16 mouse cellular contexts compared by ENCODE assay signal in the genomic region with DNA sequence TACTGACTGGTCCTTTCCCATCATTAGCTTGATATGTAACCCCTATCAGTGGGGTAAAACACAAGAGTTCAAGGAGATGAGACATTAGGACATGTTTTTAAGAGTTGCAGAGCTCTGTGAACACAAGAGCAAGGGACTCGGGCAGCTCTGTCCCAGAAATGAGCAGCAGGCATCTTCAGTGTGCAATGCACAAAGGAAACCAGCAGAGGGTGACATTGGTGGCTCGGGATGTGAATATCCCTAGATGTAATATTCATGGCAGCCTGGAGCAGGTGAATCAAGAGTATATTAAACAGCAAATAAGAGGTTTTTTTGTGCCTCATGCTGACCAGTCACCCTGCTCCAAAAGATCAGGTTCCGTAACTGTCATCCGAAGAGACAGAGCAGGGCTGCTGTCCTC. TPM values are rescaled to one million over a fixed set of nuclear protein-coding genes. Genes with fewer than 3 reads are reported as not detected.
DNase-seq lines count a peak whose midpoint lies in the region; TF ChIP-seq lines count a peak whose summit lies in the region.
"Had no signal": no experiment of that assay in that cellular context is flagged by ENCODE, and none has a peak within 500 bp of the region (broad histone marks: within the 10 kb centered on the region; RNA-seq: fewer than 3 reads in every experiment).

No protein-coding gene starts in this region.

- no peak overlapping the region for H3K4me3 ChIP-seq in gastrocnemius, adult 2 months
- no peak overlapping the region for H3K4me3 ChIP-seq in left cerebral cortex, adult 2 months
- no peak overlapping the region for H3K4me3 ChIP-seq in E14TG2a.4 (replicated peaks; ENCODE audit: low read length)

- no peak for DNase-seq in gastrocnemius, adult 2 months
- DNase-seq in gastrocnemius, adult 18-20 months (ENCODE audit: low spot score), result no peak
- no peak for DNase-seq in left cerebral cortex, adult 2 months (ENCODE audit: extremely low spot score in 1 of 2, low spot score in 2 of 2)
- no peak for DNase-seq in left cerebral cortex, postnatal 10 days (ENCODE audit: extremely low spot score in 1 of 2, low spot score in 2 of 2)
- DNase-seq in R1 (ENCODE audit: low read depth, low spot score), result peak; percentile 42
- no peak for DNase-seq in thymus, postnatal 25 days
- no peak for DNase-seq in thymus, postnatal 0 days (ENCODE audit: low spot score)
- DNase-seq: adrenal gland, postnatal 14 days; heart, postnatal 10 days; kidney, postnatal 14 days; right cerebral cortex, postnatal 14 days; thymus, adult 2 months had no signal

- intact Hi-C loops in gastrocnemius, adult 2 months (cut with DNase I), result no loop called here
- intact Hi-C loops in left cerebral cortex, adult 2 months (cut with DNase I), result no loop called here
- intact Hi-C loops in left cerebral cortex, postnatal 10 days (cut with DNase I), result no loop called here

- H3K36me3 ChIP-seq in E14TG2a.4 (ENCODE audit: insufficient read depth, low read length), result no peaks in the 10 kb centered on the region

- H3K4me1 ChIP-seq in E14TG2a.4 (replicated peaks; ENCODE audit: low read depth, low read length), result no peaks in the 10 kb centered on the region

- no peak overlapping the region for H3K27ac ChIP-seq in gastrocnemius, adult 2 months
- H3K27ac ChIP-seq in left cerebral cortex, adult 2 months, result no peak overlapping the region

- peak; percentile 3; the same call in 1 of the 2 replicates for TF ChIP-seq CTCF in gastrocnemius, adult 2 months (IDR thresholded peaks at IDR 0.05)
- TF ChIP-seq CTCF in left cerebral cortex, adult 2 months (IDR thresholded peaks at IDR 0.05), result peak; percentile 24
- TF ChIP-seq CTCF in E14TG2a.4 (conservative IDR thresholded peaks at IDR 0.05; ENCODE audit: low read length), result peak; percentile 59

- H3K9me3 ChIP-seq in E14TG2a.4 (ENCODE audit: low read length), result no peaks in the 10 kb centered on the region

- no peaks in the 10 kb centered on the region for H3K27me3 ChIP-seq in E14TG2a.4 (ENCODE audit: insufficient read depth, low read length)

RNA-seq across cellular contexts. Expression of gene Serpina3f, which starts 5.2 kb away (rescaled TPM):
- not detected for total RNA-seq in gastrocnemius, adult 2 months (2021)
- not detected for total RNA-seq in gastrocnemius, adult 18-20 months (2021)
- not detected for total RNA-seq in left cerebral cortex, adult 2 months (2021)
- not detected for total RNA-seq in left cerebral cortex, postnatal 10 days (2021)
- 1.2 and 1.4 TPM in 2 replicates for polyA plus RNA-seq in thymus, postnatal 0 days (2015; fragmentation: Nextera tagmentation; extraction: Ambion mirVana)
- total RNA-seq: gastrocnemius, postnatal 4 days; heart, postnatal 10 days; layer of hippocampus, postnatal 25 days had no signal
- polyA plus RNA-seq: limb, embryonic 11.5 days had no signal

RNA-seq across cellular contexts. Expression of gene Serpina3g, which starts 26.9 kb away (rescaled TPM):
- under 1 TPM in 1 of 2 experiments, not detected in 1; 0.28 TPM for total RNA-seq in gastrocnemius, adult 2 months (2021)
- under 1 TPM in 1 of 2 experiments, not detected in 1; 0.39 TPM for total RNA-seq in gastrocnemius, adult 18-20 months (2021)
- not detected for total RNA-seq in left cerebral cortex, adult 2 months (2021)
- under 1 TPM; 0.36 to 0.39 TPM for total RNA-seq in left cerebral cortex, postnatal 10 days (2021)
- 98.6 and 111 TPM in 2 replicates for polyA plus RNA-seq in thymus, postnatal 0 days (2015; fragmentation: Nextera tagmentation; extraction: Ambion mirVana)

RNA-seq across cellular contexts. Expression of gene Serpina3i, which starts 53.8 kb away (rescaled TPM):
- total RNA-seq in gastrocnemius, adult 2 months (2021), result not detected
- not detected for total RNA-seq in gastrocnemius, adult 18-20 months (2021)
- under 1 TPM in 1 of 2 experiments, not detected in 1; 0.19 TPM for total RNA-seq in left cerebral cortex, adult 2 months (2021)
- total RNA-seq in left cerebral cortex, postnatal 10 days (2021), result under 1 TPM in 1 of 2 experiments, not detected in 1; 0.47 TPM
- polyA plus RNA-seq in thymus, postnatal 0 days (2015; fragmentation: Nextera tagmentation; extraction: Ambion mirVana), result 20.9 and 23.1 TPM in 2 replicates
- polyA plus RNA-seq: limb, embryonic 11.5 days had no signal

RNA-seq across cellular contexts. Expression of gene Serpina3c, which starts 55.5 kb away (rescaled TPM):
- total RNA-seq in gastrocnemius, adult 2 months (2021), result 1 to 10 TPM; 1.2 to 1.5 TPM
- total RNA-seq in gastrocnemius, adult 18-20 months (2021), result 1 to 10 TPM; 1.5 to 1.8 TPM
- total RNA-seq in left cerebral cortex, adult 2 months (2021), result not detected
- not detected for total RNA-seq in left cerebral cortex, postnatal 10 days (2021)
- polyA plus RNA-seq in thymus, postnatal 0 days (2015; fragmentation: Nextera tagmentation; extraction: Ambion mirVana), result 0.08 and 0.12 TPM in 2 replicates
- polyA plus RNA-seq: limb, embryonic 11.5 days had no signal

Comparison
In these comparisons a context has a peak if more than half of its experiments do, and no peak if none do; other contexts are left out.
1. CTCF ChIP-seq: peak in every context shown above with its lines; median percentile 59 in E14TG2a.4; 24 in left cerebral cortex, adult 2 months; 3 in gastrocnemius, adult 2 months.